Mouse (Mus musculus) kidney, adult 2 months (tissue): ENCODE measurements at regions not wholly inside any gene's neighbourhood (a gene's known extent, or its start where the extent isn't known, plus 50 kb on each side); places are given as distances from the start of the nearest gene placed in this dataset.

Experiments used
- CTCF ChIP-seq: fragments of 200-500 bp; conservative IDR thresholded peaks from 2 replicates; pipeline ENCODE4 v1.5.1; 2011; ENCODE audit warnings: low read depth, mild to moderate bottlenecking, control low read depth, low read length, moderate library complexity, mixed read lengths; ENCODE audit not compliant: insufficient read depth, insufficient read length
- POLR2A ChIP-seq: fragments of 200-500 bp; IDR thresholded peaks from one replicate; pipeline ENCODE4 v1.6.1; 2011; ENCODE audit warnings: low read depth, low read length, control low read depth

GRCm38 (mm10) chr3:81379362-81379761, 343.1 kb downstream of the Pdgfc start:
- TF ChIP-seq CTCF, result no peak
- no peak for TF ChIP-seq POLR2A
